ENCODE assay signal across 10 mouse cellular contexts in the genomic region with DNA sequence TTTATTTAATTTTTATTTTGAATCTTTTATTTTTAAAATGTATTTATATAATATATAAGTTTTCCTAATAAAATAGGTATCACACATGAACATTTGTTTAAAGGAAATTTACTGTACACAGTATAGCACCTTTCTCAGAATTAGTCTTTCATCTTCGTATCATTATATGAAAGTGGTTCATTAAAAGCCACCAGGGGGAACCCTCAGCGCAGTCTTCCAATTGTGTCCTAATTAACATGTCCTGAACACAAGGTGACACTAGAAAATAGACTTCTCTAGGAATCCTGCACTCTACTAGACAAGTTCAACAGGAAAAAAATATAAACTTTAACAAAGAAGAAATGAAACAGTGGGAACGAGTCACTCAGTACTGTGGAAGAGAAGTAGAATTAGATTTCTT. TPM values are rescaled to one million over a fixed set of nuclear protein-coding genes. Genes with fewer than 3 reads are reported as not detected.
DNase-seq lines count a peak whose midpoint lies in the region; ATAC-seq and TF ChIP-seq lines count a peak whose summit lies in the region.
"Had no signal": no experiment of that assay in that cellular context is flagged by ENCODE, and none has a peak within 500 bp of the region (broad histone marks: within the 10 kb centered on the region; RNA-seq: fewer than 3 reads in every experiment).

No protein-coding gene starts in this region.

- no peaks in the 10 kb centered on the region for H3K79me2 ChIP-seq in liver, adult 2 months (ENCODE audit: control insufficient read depth, insufficient read depth, low read length)

- 0 out of 2 replicates have a peak, but pooled peaks have one; percentile 3 for TF ChIP-seq CTCF in liver, adult 2 months (IDR thresholded peaks at IDR 0.05; ENCODE audit: low read depth, low read length)

- H3K27ac ChIP-seq in liver, adult 2 months (replicated peaks; ENCODE audit: insufficient read depth, low read depth, low read length), result no peak overlapping the region
- H3K27ac ChIP-seq in liver, embryonic 11.5 days (ENCODE audit: low read depth, low read length), result no peak overlapping the region
- H3K27ac ChIP-seq in forebrain, embryonic 12.5 days, result no peak overlapping the region
- H3K27ac ChIP-seq: heart, embryonic 15.5 days had no signal

- H3K4me3 ChIP-seq in liver, adult 2 months (ENCODE audit: insufficient read depth, low read depth, low read length), result no peak overlapping the region
- H3K4me3 ChIP-seq in liver, embryonic 11.5 days (ENCODE audit: low read depth, low read length), result no peak overlapping the region
- H3K4me3 ChIP-seq in forebrain, embryonic 12.5 days (replicated peaks), result no peak overlapping the region
- H3K4me3 ChIP-seq: heart, embryonic 15.5 days had no signal

- no peaks in the 10 kb centered on the region for H3K4me1 ChIP-seq in liver, adult 2 months (ENCODE audit: control insufficient read depth, insufficient read depth, low read length)
- no peaks in the 10 kb centered on the region for H3K4me1 ChIP-seq in liver, embryonic 11.5 days (replicated peaks; ENCODE audit: control insufficient read depth, insufficient read depth, low read length)
- no peaks in the 10 kb centered on the region for H3K4me1 ChIP-seq in forebrain, embryonic 12.5 days
- H3K4me1 ChIP-seq: heart, embryonic 15.5 days had no signal

- ATAC-seq in liver, embryonic 11.5 days (replicated peaks; ENCODE audit: low FRiP score), result no peak; the same call in 1 of the 2 replicates
- ATAC-seq in inflammation-experienced regulatory T-cells, adult 6 months, result peak; percentile 89
- ATAC-seq in forebrain, embryonic 12.5 days (ENCODE audit: low FRiP score), result no peak

- intact Hi-C loops in left cerebral cortex, postnatal 36 days (cut with DNase I), result no loop called here

- no peaks in the 10 kb centered on the region for H3K36me3 ChIP-seq in liver, adult 2 months (ENCODE audit: control insufficient read depth, insufficient read depth, low read length)
- H3K36me3 ChIP-seq in liver, embryonic 11.5 days (ENCODE audit: control insufficient read depth, insufficient read depth, low read length), result no peaks in the 10 kb centered on the region
- H3K36me3 ChIP-seq in splenic B cell, adult 2 months (ENCODE audit: control insufficient read depth, insufficient read depth, low read length, poor library complexity, severe bottlenecking), result no peaks in the 10 kb centered on the region
- H3K36me3 ChIP-seq in forebrain, embryonic 12.5 days (replicated peaks), result no peaks in the 10 kb centered on the region
- H3K36me3 ChIP-seq: heart, embryonic 15.5 days had no signal

- no peaks in the 10 kb centered on the region for H3K9me3 ChIP-seq in liver, embryonic 11.5 days (ENCODE audit: control insufficient read depth, low read length)
- no peaks in the 10 kb centered on the region for H3K9me3 ChIP-seq in forebrain, embryonic 12.5 days
- H3K9me3 ChIP-seq: heart, embryonic 15.5 days had no signal

- H3K4me2 ChIP-seq in liver, embryonic 11.5 days, result no peak overlapping the region
- H3K4me2 ChIP-seq in forebrain, embryonic 12.5 days, result no peak overlapping the region
- H3K4me2 ChIP-seq: heart, embryonic 15.5 days had no signal

- TF ChIP-seq POLR2A in liver, adult 2 months (IDR thresholded peaks at IDR 0.05; ENCODE audit: extremely low read depth, insufficient read depth, low read length), result no peak

- H3K27me3 ChIP-seq in liver, adult 2 months (ENCODE audit: control insufficient read depth, insufficient read depth, low read length), result no peaks in the 10 kb centered on the region
- H3K27me3 ChIP-seq in liver, embryonic 11.5 days (replicated peaks; ENCODE audit: control insufficient read depth, insufficient read depth, low read length), result no peaks in the 10 kb centered on the region
- H3K27me3 ChIP-seq in splenic B cell, adult 2 months (ENCODE audit: control insufficient read depth, insufficient read depth, low read length, poor library complexity, severe bottlenecking), result no peaks in the 10 kb centered on the region
- no peaks in the 10 kb centered on the region for H3K27me3 ChIP-seq in forebrain, embryonic 12.5 days
- H3K27me3 ChIP-seq: heart, embryonic 15.5 days had no signal

- peak; percentile 46 for DNase-seq in liver, adult 2 months (ENCODE audit: extremely low read depth, low read depth, low spot score)
- no peak for DNase-seq in liver, embryonic 11.5 days (ENCODE audit: low spot score)
- peak; percentile 54 for DNase-seq in NIH3T3 (ENCODE audit: low read depth)
- peak; percentile 55 for DNase-seq in splenic B cell, adult 2 months (ENCODE audit: low read depth, low spot score)
- no peak for DNase-seq in left cerebral cortex, postnatal 36 days (ENCODE audit: low spot score in 2 of 2)
- no peak for DNase-seq in yolk sac, embryonic 10.5 days (ENCODE audit: low spot score)

- H3K9ac ChIP-seq in liver, adult 2 months (ENCODE audit: low read depth, low read length), result no peak overlapping the region
- no peak overlapping the region for H3K9ac ChIP-seq in liver, embryonic 11.5 days (ENCODE audit: low read depth, low read length)
- no peak overlapping the region for H3K9ac ChIP-seq in forebrain, embryonic 12.5 days
- H3K9ac ChIP-seq: heart, embryonic 15.5 days had no signal

- WGBS in liver, adult 2 months, result 62% methylated on average over 3 of the region's 3 CpGs
- WGBS in liver, embryonic 11.5 days, result 67% methylated on average over 3 of the region's 3 CpGs
- WGBS in forebrain, embryonic 12.5 days, result 75% methylated on average over 3 of the region's 3 CpGs

RNA-seq across cellular contexts. Expression of a gene that starts 38.9 kb away (rescaled TPM):
- total RNA-seq in liver, adult 2 months (2014; rRNA removed), result not detected in 2 replicates
- polyA plus RNA-seq in liver, adult 2 months (2012; rRNA removed), result not detected in 2 replicates
- polyA plus RNA-seq in liver, embryonic 11.5 days (2014; fragmentation: Nextera tagmentation; extraction: Ambion mirVana), result not detected in 2 replicates
- polyA plus RNA-seq in inflammation-experienced regulatory T-cells, adult 6 months (2017; shearing (Covaris generic)), result not detected
- 0.05 and 0.10 TPM in 2 replicates for polyA plus RNA-seq in forebrain, embryonic 12.5 days (2016; fragmentation: Nextera tagmentation; extraction: Ambion mirVana)
- 1 to 10 TPM in 1 of 2 experiments, under 1 TPM in 1; 0.76 to 1.4 TPM for total RNA-seq in left cerebral cortex, postnatal 36 days (2021)
- polyA plus RNA-seq: heart, embryonic 15.5 days; liver, embryonic 16.5 days had no signal

Comparison
In these comparisons a context has a peak if more than half of its experiments do, and no peak if none do; other contexts are left out.
1. DNase-seq: peak in liver, adult 2 months (single experiment), NIH3T3 (single experiment) and splenic B cell, adult 2 months (single experiment); none in liver, embryonic 11.5 days (single experiment), left cerebral cortex, postnatal 36 days (0 of 2) and yolk sac, embryonic 10.5 days (single experiment).